8 mouse cellular contexts compared by ENCODE assay signal in genomic region chr3:151837749-151838148, GRCm38 (mm10). TPM values are rescaled to one million over a fixed set of nuclear protein-coding genes. Genes with fewer than 3 reads are reported as not detected.
A peak's percentile ranks its signal among the peaks of the same experiment; 100 is the strongest.
DNase-seq lines count a peak whose midpoint lies in the region; ATAC-seq and TF ChIP-seq lines count a peak whose summit lies in the region.

No protein-coding gene starts in this region.

- no peak overlapping the region for H3K27ac ChIP-seq in heart, embryonic 14.5 days (replicated peaks in 1 of 2; ENCODE audit: control insufficient read depth in 1 of 2, insufficient read depth in 1 of 2, low read depth in 2 of 2, low read length in 2 of 2)
- H3K27ac ChIP-seq in embryonic facial prominence, embryonic 12.5 days = no peak overlapping the region
- H3K27ac ChIP-seq in hindbrain, postnatal 0 days = no peak overlapping the region
- no peak overlapping the region for H3K27ac ChIP-seq in midbrain, embryonic 15.5 days

- no peaks in the 10 kb centered on the region for H3K9me3 ChIP-seq in heart, embryonic 14.5 days (ENCODE audit: control insufficient read depth, low read length)
- H3K9me3 ChIP-seq in embryonic facial prominence, embryonic 12.5 days = no peaks in the 10 kb centered on the region
- H3K9me3 ChIP-seq in hindbrain, postnatal 0 days (ENCODE audit: low read length) = no peaks in the 10 kb centered on the region
- H3K9me3 ChIP-seq in midbrain, embryonic 15.5 days = no peaks in the 10 kb centered on the region

- no peak overlapping the region for H3K9ac ChIP-seq in heart, embryonic 14.5 days (ENCODE audit: low read length)
- 0 out of 2 replicates have a peak overlapping the region, but pooled peaks have one; percentile 62 for H3K9ac ChIP-seq in embryonic facial prominence, embryonic 12.5 days
- H3K9ac ChIP-seq in hindbrain, postnatal 0 days (replicated peaks; ENCODE audit: low read length) = no peak overlapping the region
- H3K9ac ChIP-seq in midbrain, embryonic 15.5 days = 0 out of 2 replicates have a peak overlapping the region, but pooled peaks have one; percentile 44

- no peaks in the 10 kb centered on the region for H3K36me3 ChIP-seq in heart, embryonic 14.5 days (ENCODE audit: control insufficient read depth, insufficient read depth, low read length)
- H3K36me3 ChIP-seq in embryonic facial prominence, embryonic 12.5 days = no peaks in the 10 kb centered on the region
- H3K36me3 ChIP-seq in hindbrain, postnatal 0 days (ENCODE audit: insufficient read depth, low read length) = no peaks in the 10 kb centered on the region
- H3K36me3 ChIP-seq in midbrain, embryonic 15.5 days (replicated peaks) = no peaks in the 10 kb centered on the region

- 56% methylated on average over 9 of the region's 9 CpGs for WGBS in heart, embryonic 14.5 days
- WGBS in embryonic facial prominence, embryonic 12.5 days = 40% methylated on average over 9 of the region's 9 CpGs
- 44% methylated on average over 9 of the region's 9 CpGs for WGBS in hindbrain, postnatal 0 days
- 47% methylated on average over 9 of the region's 9 CpGs for WGBS in midbrain, embryonic 15.5 days

- H3K4me3 ChIP-seq in heart, embryonic 14.5 days (ENCODE audit: control insufficient read depth in 1 of 2, insufficient read depth in 1 of 2, low read depth in 1 of 2, low read length in 2 of 2) = peak overlapping the region; percentile 45 to 53; a peak in 3 of 4 replicates
- peak overlapping the region; percentile 53 for H3K4me3 ChIP-seq in embryonic facial prominence, embryonic 12.5 days
- H3K4me3 ChIP-seq in hindbrain, postnatal 0 days (ENCODE audit: low read length) = peak overlapping the region; percentile 51
- H3K4me3 ChIP-seq in midbrain, embryonic 15.5 days = peak overlapping the region; percentile 50

- peak overlapping the region; percentile 89 for H3K4me2 ChIP-seq in heart, embryonic 14.5 days (ENCODE audit: low read length)
- H3K4me2 ChIP-seq in embryonic facial prominence, embryonic 12.5 days (replicated peaks) = peak overlapping the region; percentile 92
- peak overlapping the region; percentile 98 for H3K4me2 ChIP-seq in hindbrain, postnatal 0 days (ENCODE audit: low read depth, low read length)
- H3K4me2 ChIP-seq in midbrain, embryonic 15.5 days = peak overlapping the region; percentile 88

- 0 out of 2 replicates have a peak, but pooled peaks cover 5% of the 10 kb centered on the region for H3K27me3 ChIP-seq in heart, embryonic 14.5 days (ENCODE audit: control insufficient read depth, insufficient read depth, low read length)
- peaks cover 8% of the 10 kb centered on the region; the same call in 1 of the 2 replicates for H3K27me3 ChIP-seq in embryonic facial prominence, embryonic 12.5 days
- H3K27me3 ChIP-seq in hindbrain, postnatal 0 days (ENCODE audit: insufficient read depth, low read length) = no peaks in the 10 kb centered on the region
- peaks cover 7% of the 10 kb centered on the region for H3K27me3 ChIP-seq in midbrain, embryonic 15.5 days (replicated peaks)

- no peaks in the 10 kb centered on the region; a peak in 1 of 4 replicates for H3K4me1 ChIP-seq in heart, embryonic 14.5 days (ENCODE audit: control insufficient read depth in 2 of 2, insufficient read depth in 2 of 2, low read length in 2 of 2)
- H3K4me1 ChIP-seq in embryonic facial prominence, embryonic 12.5 days = peaks cover 9% of the 10 kb centered on the region; the same call in 1 of the 2 replicates
- H3K4me1 ChIP-seq in hindbrain, postnatal 0 days (ENCODE audit: insufficient read depth, low read length) = 0 out of 2 replicates have a peak, but pooled peaks cover 8% of the 10 kb centered on the region
- H3K4me1 ChIP-seq in midbrain, embryonic 15.5 days = peaks cover 13% of the 10 kb centered on the region; the same call in 1 of the 2 replicates

- intact Hi-C loops in heart, postnatal 10 days (cut with DNase I) = loop anchor here (5.0 kb wide), 1 partner anchor 75 kb away; no protein-coding TSS in a partner anchor

- TF ChIP-seq CTCF in hindbrain, postnatal 0 days (IDR thresholded peaks at IDR 0.05; ENCODE audit: low read depth) = no peak

- DNase-seq in heart, postnatal 10 days = no peak
- no peak for DNase-seq in hindbrain, postnatal 0 days (ENCODE audit: low spot score)
- no peak for DNase-seq in testis, postnatal 10 days (ENCODE audit: low spot score)
- no peak for DNase-seq in right cerebral cortex, postnatal 25 days
- DNase-seq in right cerebral cortex, postnatal 14 days = no peak

- ATAC-seq in heart, embryonic 14.5 days (ENCODE audit: insufficient number of reproducible peaks, insufficient read depth, low FRiP score, low read depth) = no peak
- ATAC-seq in embryonic facial prominence, embryonic 12.5 days (ENCODE audit: insufficient number of reproducible peaks, insufficient read depth, low FRiP score, low TSS enrichment) = no peak
- no peak for ATAC-seq in hindbrain, postnatal 0 days
- no peak for ATAC-seq in midbrain, embryonic 15.5 days (replicated peaks)

RNA-seq across cellular contexts. Expression of gene Ptgfr, which starts 0.3 kb away (rescaled TPM):
- 0.94 and 1.6 TPM in 2 replicates for polyA plus RNA-seq in heart, embryonic 14.5 days (2014; fragmentation: Nextera tagmentation; extraction: Ambion mirVana)
- total RNA-seq in heart, postnatal 10 days (2021) = 1 to 10 TPM in 1 of 2 experiments, under 1 TPM in 1; 0.92 to 1.6 TPM
- 3.3 and 4.5 TPM in 2 replicates for polyA plus RNA-seq in embryonic facial prominence, embryonic 12.5 days (2016; fragmentation: Nextera tagmentation; extraction: Ambion mirVana)
- 0.72 and 2.8 TPM in 2 replicates for total RNA-seq in hindbrain, postnatal 0 days (2014; rRNA removed)
- polyA plus RNA-seq in hindbrain, postnatal 0 days (2015; fragmentation: Nextera tagmentation; extraction: Ambion mirVana) = 1.1 and 1.7 TPM in 2 replicates
- 0.72 and 2.2 TPM in 2 replicates for polyA plus RNA-seq in midbrain, embryonic 15.5 days (2015; fragmentation: Nextera tagmentation; extraction: Ambion mirVana)

Comparison
In these comparisons a context has a peak if more than half of its experiments do, and no peak if none do; other contexts are left out.
1. H3K9ac ChIP-seq: peak in embryonic facial prominence, embryonic 12.5 days (single experiment) and midbrain, embryonic 15.5 days (single experiment); none in heart, embryonic 14.5 days (single experiment) and hindbrain, postnatal 0 days (single experiment).
2. Peak in every context shown above with its lines, with median percentiles within 50 percentile points of each other: H3K4me2 ChIP-seq and H3K4me3 ChIP-seq.